Mouse (Mus musculus) cortical plate, adult 2 months (tissue): Measurements from ENCODE around the gene Fhit.

ENCODE experiments used
- CTCF ChIP-seq: fragments of 200-500 bp; IDR thresholded peaks from 2 replicates; pipeline ENCODE4 v1.5.1; 2011; ENCODE audit warnings: mild to moderate bottlenecking, control low read depth, low read length; ENCODE audit not compliant: insufficient read depth; ENCODE audit errors: extremely low read depth
- POLR2A ChIP-seq: fragments of 200-500 bp; IDR thresholded peaks from 2 replicates; pipeline ENCODE4 v1.6.1; 2011; ENCODE audit warnings: mild to moderate bottlenecking, low read length, control low read depth; ENCODE audit not compliant: insufficient read depth; ENCODE audit errors: extremely low read depth

DNA sequence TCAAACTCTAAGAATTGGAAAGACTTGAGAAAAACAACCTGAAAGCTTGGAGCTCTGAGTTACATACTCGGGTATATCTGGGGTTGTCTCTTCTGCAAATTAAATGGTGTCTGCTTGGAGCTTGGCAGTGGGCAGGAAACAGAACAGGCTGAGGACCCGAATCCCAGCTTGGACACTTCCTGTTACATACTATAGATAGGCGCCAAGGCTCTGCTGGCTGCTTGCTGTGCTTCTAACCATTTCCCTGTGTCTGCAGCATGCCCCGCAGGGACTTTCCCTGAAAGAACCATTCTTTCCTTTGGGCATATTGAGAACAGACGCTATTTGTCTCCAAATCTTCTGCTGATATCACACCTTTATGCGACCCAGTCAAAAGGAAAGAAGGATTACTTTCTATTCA lies 1606.0 kb downstream of the Fhit start:
- TF ChIP-seq CTCF (no peak), POLR2A (no peak)
